Mouse (Mus musculus) midbrain, embryonic 14.5 days (tissue): ENCODE measurements around the gene Hormad1. TPM values are rescaled to one million over a fixed set of nuclear protein-coding genes. Genes with fewer than 3 reads are reported as not detected.

Experiments used
- ATAC-seq: fragments of 200-750 bp; cut with Nextera tagmentation; 2 replicates; pipeline ENCODE4 v1.8.0; 2017; ENCODE audit warnings: moderate number of reproducible peaks, moderate library complexity; ENCODE audit not compliant: low FRiP score, low TSS enrichment
- DNase-seq: peaks from one replicate; pipeline ENCODE4 v3.0.0-alpha.2; 2015
- H3K27ac ChIP-seq: fragments of 300-500 bp; sonication (generic); replicated peaks from 2 replicates; pipeline ENCODE4 v1.5.1; 2014; ENCODE audit warnings: mild to moderate bottlenecking, low read depth, low read length, moderate library complexity
- H3K27me3 ChIP-seq: fragments of 300-500 bp; sonication (generic); 2 replicates; pipeline ENCODE4 v1.6.1; 2014; ENCODE audit warnings: low read length, control low read depth, mixed read lengths; ENCODE audit not compliant: control insufficient read depth, insufficient read depth
- H3K36me3 ChIP-seq: fragments of 300-500 bp; sonication (generic); 2 replicates; pipeline ENCODE4 v1.6.1; 2014; ENCODE audit warnings: low read length, control low read depth; ENCODE audit not compliant: control insufficient read depth, insufficient read depth
- H3K4me1 ChIP-seq: fragments of 300-500 bp; sonication (generic); 2 replicates; pipeline ENCODE4 v1.6.1; 2014; ENCODE audit warnings: mild to moderate bottlenecking, antibody characterized with exemption, low read length, control low read depth; ENCODE audit not compliant: control insufficient read depth, insufficient read depth
- H3K4me2 ChIP-seq: fragments of 300-500 bp; sonication (generic); 2 replicates; pipeline ENCODE4 v1.6.1; 2014; ENCODE audit warnings: mild to moderate bottlenecking, low read length, moderate library complexity
- H3K4me3 ChIP-seq: fragments of 300-500 bp; sonication (generic); replicated peaks from 2 replicates; pipeline ENCODE4 v1.5.1; 2014; ENCODE audit warnings: low read depth, low read length
- H3K9ac ChIP-seq: fragments of 300-500 bp; sonication (generic); replicated peaks from 2 replicates; pipeline ENCODE4 v1.6.1; 2014; ENCODE audit warnings: mild to moderate bottlenecking, low read length, moderate library complexity
- H3K9me3 ChIP-seq: fragments of 300-500 bp; sonication (generic); 2 replicates; pipeline ENCODE4 v1.6.1; 2016; ENCODE audit warnings: low read length, control low read depth, mixed read lengths; ENCODE audit not compliant: control insufficient read depth
- WGBS: fragments of 180-500 bp; shearing (Covaris S2); extraction: QIAGEN DNeasy Blood & Tissue Kit; methylation state at CpG from one replicate; pipeline ENCODE4 v1.1.7; 2014; 5-methylcytosine and 5-hydroxymethylcytosine counted together
- polyA plus RNA-seq: library from polyadenylated mRNA; unstranded; fragments of >200 nt; fragmentation: Nextera tagmentation; extraction: Ambion mirVana; gene quantifications from 2 replicates; pipeline ENCODE4 v1.2.1, GENCODE M21; 2014

Gene Hormad1
- polyA plus RNA-seq, 1 experiment from 2014 or later: not detected

DNA sequence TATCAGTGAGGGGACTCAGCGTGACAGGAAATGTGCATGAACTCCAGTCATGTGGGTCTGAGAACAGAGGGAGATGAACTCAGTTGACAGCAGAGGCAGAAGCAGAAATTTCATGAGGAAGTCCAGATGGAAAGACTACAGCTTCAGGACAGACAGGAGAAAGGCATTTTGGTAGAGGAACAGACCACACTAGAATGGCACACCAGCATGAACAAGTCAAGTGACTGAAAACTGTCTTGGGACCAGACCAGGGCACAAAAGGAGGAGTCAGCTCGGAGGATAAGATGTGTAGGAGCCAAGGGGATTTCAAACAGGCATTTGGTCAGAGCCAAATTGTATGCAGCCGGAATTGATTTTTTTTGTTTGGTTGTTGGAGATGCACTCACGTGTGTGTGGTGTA is 76.2 kb downstream of the Hormad1 start:
- ATAC-seq: no peak
- Histone ChIP-seq H3K9me3 (no peaks in the 10 kb centered on the region), H3K4me3 (no peak overlapping the region), H3K4me2 (no peak overlapping the region), H3K27ac (no peak overlapping the region), H3K27me3 (no peaks in the 10 kb centered on the region), H3K4me1 (no peaks in the 10 kb centered on the region), H3K36me3 (peaks cover 78% of the 10 kb centered on the region), H3K9ac (no peak overlapping the region)
- no peak for DNase-seq
- WGBS: 81% methylated on average over 4 of the region's 4 CpGs

DNA sequence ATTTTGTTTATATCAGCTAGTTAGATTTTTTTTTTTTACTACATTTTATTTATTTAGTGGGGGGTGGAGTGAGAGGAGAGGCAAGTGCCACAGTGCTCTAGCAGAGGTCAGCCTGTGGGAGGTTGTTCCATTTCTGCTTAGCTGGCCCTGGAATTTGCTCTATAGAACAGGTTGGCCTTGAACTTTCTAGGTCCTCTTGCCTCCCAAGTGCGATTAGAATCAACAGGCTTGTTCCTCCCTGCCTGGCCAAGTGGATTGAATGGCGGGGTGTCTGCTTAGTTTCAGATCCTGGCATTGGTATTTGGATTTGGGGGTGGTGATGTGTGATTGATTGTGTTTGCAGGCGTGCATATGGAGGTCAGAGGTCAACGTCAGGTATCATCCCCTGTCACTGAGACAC is 76.6 kb downstream of the Hormad1 start:
- no peaks in the 10 kb centered on the region for H3K4me1 ChIP-seq
- H3K4me2 ChIP-seq: no peak overlapping the region
- ATAC-seq (no peak), DNase-seq (no peak)
- WGBS: 88% methylated on average over 4 of the region's 4 CpGs
- H3K27me3 ChIP-seq: no peaks in the 10 kb centered on the region
- H3K9me3 ChIP-seq: no peaks in the 10 kb centered on the region
- H3K27ac ChIP-seq: no peak overlapping the region
- no peak overlapping the region for H3K9ac ChIP-seq
- no peak overlapping the region for H3K4me3 ChIP-seq
- H3K36me3 ChIP-seq: peaks cover 73% of the 10 kb centered on the region

Other genes with a start within 250 kb of the Hormad1 start
- 70.6 and 83.2 TPM in 2 replicates for gene Cers2, start 244.9 kb upstream of the Hormad1 start, polyA plus RNA-seq
- 36.8 and 53.6 TPM in 2 replicates for gene Setdb1, start 202.5 kb upstream of the Hormad1 start, polyA plus RNA-seq
- not detected in 2 replicates for gene 4930558C23Rik, start 156.8 kb upstream of the Hormad1 start, polyA plus RNA-seq
- gene Arnt, start 125.3 kb upstream of the Hormad1 start, polyA plus RNA-seq: 8.1 and 16.0 TPM in 2 replicates
- gene Ctsk, start 60.4 kb upstream of the Hormad1 start, polyA plus RNA-seq: 2.2 and 7.6 TPM in 2 replicates
- gene Ctss, start 32.9 kb upstream of the Hormad1 start, polyA plus RNA-seq: 8.1 and 17.1 TPM in 2 replicates
- gene Golph3l, start 29.3 kb downstream of the Hormad1 start, polyA plus RNA-seq: 34.0 and 36.9 TPM in 2 replicates
- 97.0 and 103 TPM in 2 replicates for gene Ensa, start 65.3 kb downstream of the Hormad1 start, polyA plus RNA-seq
- 44.1 and 65.7 TPM in 2 replicates for gene Mcl1, start 99.1 kb downstream of the Hormad1 start, polyA plus RNA-seq
- 0.80 and 1.1 TPM in 2 replicates for gene Adamtsl4, start 128.2 kb downstream of the Hormad1 start, polyA plus RNA-seq
- gene Ecm1, start 179.9 kb downstream of the Hormad1 start, polyA plus RNA-seq: 6.1 and 10.9 TPM in 2 replicates
- 41.6 and 52.3 TPM in 2 replicates for gene Tars2, start 200.5 kb downstream of the Hormad1 start, polyA plus RNA-seq